Mouse (Mus musculus): ENCODE results near the gene Cd2bp2. TPM values are rescaled to one million over a fixed set of nuclear protein-coding genes. Genes with fewer than 3 reads are reported as not detected.

Cd2bp2 gene
- total RNA-seq, 4 experiments from 2014 or later = 87.4 to 94.4 (median 90.0) TPM

GRCm38 (mm10) chr7:127142214-127142613 is 53.6 kb downstream of the Cd2bp2 start:
- no peak for DNase-seq (ENCODE audit: low spot score in 2 of 2)

Other genes with a start within 250 kb of the Cd2bp2 start
- gene Asphd1, start 246.5 kb downstream of the Cd2bp2 start, total RNA-seq (2022) = 10 to 100 TPM; 27.2 to 41.0 (median 31.5) TPM
- gene Sez6l2, start 245.5 kb downstream of the Cd2bp2 start, total RNA-seq (2022) = 100 to 1,000 TPM; 433 to 476 (median 455) TPM
- 100 to 1,000 TPM; 138 to 156 (median 152) TPM for gene Cdipt, start 220.1 kb downstream of the Cd2bp2 start, total RNA-seq (2022)
- gene Cdiptos, start 220.0 kb downstream of the Cd2bp2 start, total RNA-seq (2022) = 1 to 10 TPM in 1 of 4 experiments, not detected in 3; 1.0 TPM
- 10 to 100 TPM; 10.5 to 17.2 (median 14.1) TPM for gene Mvp, start 181.4 kb downstream of the Cd2bp2 start, total RNA-seq (2022)
- not detected for gene Pagr1b, start 179.6 kb downstream of the Cd2bp2 start, total RNA-seq (2022)
- 10 to 100 TPM; 18.9 to 59.7 (median 27.8) TPM for gene Pagr1a, start 178.7 kb downstream of the Cd2bp2 start, total RNA-seq (2022)
- 10 to 100 TPM; 20.5 to 63.0 (median 52.5) TPM for gene Gm42742, start 175.0 kb downstream of the Cd2bp2 start, total RNA-seq (2022)
- 100 to 1,000 TPM; 208 to 223 (median 215) TPM for gene Prrt2, start 174.8 kb downstream of the Cd2bp2 start, total RNA-seq (2022)
- 100 to 1,000 TPM; 204 to 209 (median 206) TPM for gene Maz, start 169.0 kb downstream of the Cd2bp2 start, total RNA-seq (2022)
- 1 to 10 TPM; 2.5 to 9.4 (median 3.8) TPM for gene Kif22, start 153.6 kb downstream of the Cd2bp2 start, total RNA-seq (2022)
- gene Zg16, start 108.7 kb downstream of the Cd2bp2 start, total RNA-seq (2022) = not detected
- 1 to 10 TPM; 1.2 to 3.7 (median 2.3) TPM for gene AI467606, start 104.7 kb downstream of the Cd2bp2 start, total RNA-seq (2022)
- 1 to 10 TPM in 1 of 4 experiments, under 1 TPM in 3; 0.22 to 1.1 (median 0.53) TPM for gene Qprt, start 73.8 kb downstream of the Cd2bp2 start, total RNA-seq (2022)
- gene Spn, start 58.2 kb downstream of the Cd2bp2 start, total RNA-seq (2022) = under 1 TPM; 0.29 to 0.68 (median 0.46) TPM
- 100 to 1,000 TPM in 2 of 4 experiments, 10 to 100 TPM in 2; 97.9 to 106 (median 101) TPM for gene Tbc1d10b, start 12.4 kb upstream of the Cd2bp2 start, total RNA-seq (2022)
- gene Mylpf, start 12.8 kb upstream of the Cd2bp2 start, total RNA-seq (2022) = 1 to 10 TPM; 2.8 to 5.1 (median 3.6) TPM
- gene Zfp553, start 37.0 kb upstream of the Cd2bp2 start, total RNA-seq (2022) = 10 to 100 TPM; 20.6 to 21.4 (median 20.9) TPM
- 1 to 10 TPM; 2.4 to 7.9 (median 7.0) TPM for gene Sept1, start 37.1 kb upstream of the Cd2bp2 start, total RNA-seq (2022)
- 10 to 100 TPM; 51.6 to 62.9 (median 58.3) TPM for gene Zfp771, start 48.2 kb upstream of the Cd2bp2 start, total RNA-seq (2022)
- 10 to 100 TPM; 16.8 to 21.7 (median 19.5) TPM for gene Dctpp1, start 64.7 kb upstream of the Cd2bp2 start, total RNA-seq (2022)
- gene Sephs2, start 78.0 kb upstream of the Cd2bp2 start, total RNA-seq (2022) = 10 to 100 TPM; 36.9 to 43.1 (median 40.0) TPM
- gene Itgal, start 100.2 kb upstream of the Cd2bp2 start, total RNA-seq (2022) = under 1 TPM; 0.36 to 0.73 (median 0.53) TPM
- gene Zfp768, start 149.5 kb upstream of the Cd2bp2 start, total RNA-seq (2022) = 10 to 100 TPM; 12.3 to 15.1 (median 13.0) TPM
- 1 to 10 TPM; 7.3 to 9.2 (median 8.1) TPM for gene Zfp747, start 180.0 kb upstream of the Cd2bp2 start, total RNA-seq (2022)
- gene 9130019O22Rik, start 191.1 kb upstream of the Cd2bp2 start, total RNA-seq (2022) = 1 to 10 TPM; 4.0 to 4.6 (median 4.3) TPM
- 1 to 10 TPM; 6.7 to 8.0 (median 7.2) TPM for gene E430018J23Rik, start 197.6 kb upstream of the Cd2bp2 start, total RNA-seq (2022)
- gene Zfp764, start 210.8 kb upstream of the Cd2bp2 start, total RNA-seq (2022) = 1 to 10 TPM; 3.5 to 5.8 (median 5.0) TPM
- 10 to 100 TPM; 11.8 to 16.7 (median 14.6) TPM for gene Zfp688, start 226.0 kb upstream of the Cd2bp2 start, total RNA-seq (2022)

All from layer of hippocampus, adult 8-10 months (tissue).